Mouse (Mus musculus): Measurements from ENCODE around the gene 1700028P14Rik.

Gene 1700028P14Rik

GRCm38 (mm10) chr19:23607951-23608350, 44.7 kb downstream of the 1700028P14Rik start:
- DNase-seq (ENCODE audit: low spot score), result no peak

DNA sequence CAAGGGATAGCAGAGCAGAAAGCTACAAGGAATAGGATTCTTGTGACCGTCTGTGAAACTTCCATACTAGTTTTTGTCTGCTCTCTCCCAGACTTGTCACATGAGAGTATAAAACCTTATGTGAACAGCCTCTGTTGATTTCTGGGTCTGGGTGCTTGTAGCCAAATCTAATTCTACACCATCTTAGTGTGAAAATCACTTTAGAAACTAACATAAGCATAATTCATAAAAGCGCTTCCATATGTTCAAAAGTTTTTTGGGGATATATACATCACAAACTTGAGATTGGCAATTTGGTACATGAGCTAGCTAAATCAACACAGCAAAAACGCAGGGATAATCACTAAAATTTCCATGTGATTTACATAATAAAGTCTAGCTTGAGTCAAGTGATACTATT, 57.7 kb downstream of the 1700028P14Rik start:
- no peak for DNase-seq (ENCODE audit: low spot score)

DNA sequence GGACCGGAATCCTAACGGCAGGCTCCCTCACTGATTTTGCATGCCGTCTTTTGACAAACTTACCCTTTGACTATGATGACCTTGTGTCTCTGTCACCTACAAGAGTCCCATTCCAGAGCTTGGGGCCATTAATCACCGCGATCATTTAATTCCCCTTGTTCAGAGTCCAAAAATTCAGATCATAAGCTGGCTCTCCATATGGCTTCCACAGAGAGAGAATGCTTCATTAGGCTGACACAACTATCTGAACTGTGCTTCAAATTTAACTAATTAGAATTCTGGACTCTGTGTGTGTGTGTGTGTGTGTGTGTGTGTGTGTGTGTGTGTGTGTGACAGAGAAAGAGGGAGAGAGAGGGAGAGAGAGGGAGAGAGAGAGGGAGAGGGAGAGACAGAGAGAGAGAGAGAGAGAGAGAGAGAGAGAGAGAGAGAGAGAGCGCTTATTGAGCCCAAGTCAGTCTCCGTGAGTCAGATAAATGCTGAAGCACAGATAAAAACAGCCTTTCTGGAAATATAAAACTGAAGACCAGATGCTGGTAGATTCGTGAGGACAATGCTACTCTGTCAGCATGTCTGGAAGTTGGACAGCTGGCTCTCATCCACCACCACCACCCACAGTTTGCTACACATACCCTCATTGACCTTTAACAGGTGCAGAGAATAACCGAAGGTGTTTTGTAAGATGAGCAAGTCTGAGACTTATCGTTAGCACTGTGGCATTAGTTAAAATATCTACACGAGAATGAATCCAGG, 73.8 kb downstream of the 1700028P14Rik start:
- no peak for DNase-seq (ENCODE audit: low spot score)

- no peak for DNase-seq (ENCODE audit: low spot score)
Measured at GRCm38 (mm10) chr19:23576685-23577084, 75.9 kb downstream of the 1700028P14Rik start.

DNA sequence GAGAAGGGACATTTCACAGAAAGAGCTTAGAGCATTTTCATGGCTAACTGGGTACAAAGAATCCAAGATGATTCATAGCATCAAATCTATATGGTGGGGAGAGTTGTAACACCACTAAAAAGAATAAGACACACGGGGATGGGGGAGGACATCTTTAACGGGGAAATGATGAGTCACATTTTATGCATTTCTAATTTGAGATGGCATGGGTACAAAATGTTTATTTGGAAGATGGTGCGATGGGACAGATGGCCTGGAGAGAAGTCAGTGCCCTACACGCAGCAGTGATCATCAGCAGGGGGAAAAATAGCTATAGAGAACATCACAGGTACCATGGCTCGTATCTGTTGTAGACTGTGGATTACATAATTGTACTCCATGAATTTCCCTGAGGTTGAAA, 88.9 kb downstream of the 1700028P14Rik start:
- DNase-seq (ENCODE audit: low spot score), result no peak

DNA sequence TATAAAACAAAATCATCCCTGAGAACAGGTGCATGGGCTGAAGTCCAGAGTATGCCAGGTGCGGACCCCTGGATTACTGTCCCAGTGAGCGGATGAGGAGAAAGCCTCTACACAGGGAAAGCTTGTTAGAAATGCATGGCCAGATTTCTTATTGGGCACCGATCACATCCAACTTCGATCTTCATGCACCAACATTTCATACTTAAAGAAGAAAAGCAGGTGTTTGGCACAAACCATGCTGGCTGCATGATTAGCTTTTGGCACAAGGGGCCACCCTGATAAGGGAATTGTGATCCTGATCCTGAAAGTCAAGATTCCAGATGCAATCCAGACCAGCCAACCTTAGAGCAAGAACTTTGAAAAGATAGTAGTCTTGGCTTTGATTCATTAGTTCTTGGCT, 90.0 kb downstream of the 1700028P14Rik start:
- DNase-seq (ENCODE audit: low spot score), result no peak

DNA sequence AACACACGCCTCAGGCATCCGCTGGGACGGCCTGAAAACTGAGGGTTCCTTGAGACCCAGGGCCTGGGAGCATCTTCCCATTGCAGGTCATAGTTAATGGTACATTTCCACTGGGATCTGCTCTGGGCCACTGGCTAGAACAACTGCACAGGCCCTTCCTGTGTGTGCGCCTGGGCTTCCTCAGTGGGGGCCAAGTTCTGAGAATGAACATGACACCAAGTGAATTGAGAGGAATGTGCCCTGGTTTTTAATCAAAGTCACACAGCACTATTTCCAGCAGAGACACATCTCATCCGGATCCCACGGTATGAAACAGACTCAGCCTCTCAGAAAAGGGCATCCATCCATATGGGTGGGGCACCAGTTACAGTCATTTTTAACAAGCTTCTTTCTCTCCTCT, 90.6 kb downstream of the 1700028P14Rik start:
- no peak for DNase-seq (ENCODE audit: low spot score)

- no peak for DNase-seq (ENCODE audit: low spot score)
Measured at GRCm38 (mm10) chr19:23553450-23553849, 99.2 kb downstream of the 1700028P14Rik start.

DNA sequence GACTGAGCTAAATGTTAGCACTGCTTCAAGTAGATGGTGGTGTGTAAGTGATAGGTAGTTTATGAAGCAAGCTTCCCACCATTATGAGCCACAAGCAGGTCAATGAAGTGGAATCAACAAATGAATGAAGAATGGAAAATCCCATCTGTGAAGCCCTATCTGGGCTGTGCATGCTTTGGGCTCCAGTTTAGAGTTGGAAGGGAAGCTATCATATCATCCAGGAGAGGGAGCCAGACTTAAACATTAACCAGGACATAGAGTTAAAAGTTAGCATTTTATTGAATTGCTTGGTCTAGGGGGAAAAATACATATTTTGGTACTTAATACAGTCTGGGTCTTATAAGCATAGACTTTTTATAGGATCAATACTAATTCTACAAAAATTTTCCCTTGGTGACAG, 107.0 kb downstream of the 1700028P14Rik start:
- no peak for DNase-seq (ENCODE audit: low spot score)

DNA sequence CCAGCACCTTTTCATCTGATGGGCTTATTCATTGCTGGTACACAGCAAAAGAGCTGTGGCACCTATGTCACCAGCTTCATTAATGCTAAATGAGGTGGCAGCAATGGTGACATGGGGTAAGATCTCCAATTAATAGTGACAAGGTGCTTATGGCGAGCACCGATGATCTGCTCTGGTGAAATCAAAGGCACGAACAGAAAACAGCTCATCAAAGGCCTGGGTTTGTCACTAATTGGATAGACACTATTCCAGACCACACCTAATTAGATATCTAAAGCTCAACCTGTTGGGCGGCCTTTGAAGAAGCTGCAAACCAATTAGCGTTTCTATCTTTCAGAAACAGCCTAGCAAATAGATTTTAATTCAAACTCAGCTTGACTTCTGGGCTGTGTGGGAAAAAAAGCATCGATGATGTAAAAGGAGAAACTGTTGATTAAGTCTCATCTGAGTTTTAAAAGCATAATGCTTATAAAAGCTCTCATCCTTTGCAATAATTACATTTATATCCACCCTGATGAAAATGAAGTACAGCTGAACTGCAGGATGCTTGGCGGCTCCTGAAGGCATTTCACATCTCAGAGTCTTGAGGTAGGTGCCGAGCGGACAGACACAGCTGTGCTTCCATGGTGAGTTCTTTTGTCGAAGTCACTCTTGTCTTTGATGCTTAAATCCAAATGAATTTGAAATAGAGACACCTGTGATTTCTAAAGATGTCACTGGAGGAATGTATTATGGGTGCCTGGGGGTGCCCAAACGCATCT, 109.2 kb downstream of the 1700028P14Rik start:
- DNase-seq (ENCODE audit: low spot score), result no peak

GRCm38 (mm10) chr19:23542759-23543158, 109.9 kb downstream of the 1700028P14Rik start:
- no peak for DNase-seq (ENCODE audit: low spot score)

DNA sequence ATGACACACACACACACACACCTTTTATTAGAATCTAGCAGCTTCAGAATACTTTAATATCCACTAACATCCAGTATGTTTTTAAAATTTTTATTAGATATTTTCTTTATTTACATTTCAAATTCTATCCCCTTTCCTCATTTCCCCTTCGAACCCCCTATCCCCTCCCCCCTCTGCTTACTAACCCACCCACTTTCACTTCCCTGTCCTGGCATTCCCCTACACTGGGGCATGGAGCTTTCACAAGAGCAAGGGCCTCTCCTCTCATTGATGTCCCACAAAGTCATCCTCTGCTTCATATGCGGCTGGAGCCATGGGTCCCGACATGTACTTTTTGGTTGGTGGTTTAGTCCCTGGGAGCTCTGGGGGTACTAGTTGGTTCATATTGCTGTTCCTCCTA, 116.9 kb downstream of the 1700028P14Rik start:
- DNase-seq (ENCODE audit: low spot score), result no peak

GRCm38 (mm10) chr19:23531899-23532298, 120.7 kb downstream of the 1700028P14Rik start:
- DNase-seq (ENCODE audit: low spot score), result no peak

DNA sequence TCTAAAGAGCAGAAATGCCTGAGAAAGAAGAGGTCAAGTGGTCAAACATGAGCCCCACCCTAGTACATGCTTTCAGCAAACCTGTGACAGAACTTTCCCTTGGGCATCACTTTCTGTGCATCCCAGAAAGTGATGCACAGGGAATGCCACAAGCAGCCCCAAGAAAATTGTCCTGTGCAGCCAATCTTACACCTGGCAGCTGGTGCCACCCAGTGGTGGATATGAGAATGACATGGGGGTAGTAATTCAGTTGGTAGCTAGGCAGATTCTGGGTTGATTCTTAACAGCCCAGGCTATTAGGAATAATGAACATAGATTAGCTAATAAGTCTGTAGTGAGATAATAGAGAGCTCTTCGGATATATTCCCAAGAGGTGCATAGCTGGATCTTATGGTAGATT, 128.9 kb downstream of the 1700028P14Rik start:
- DNase-seq (ENCODE audit: low spot score), result peak; percentile 71

GRCm38 (mm10) chr19:23521831-23522230, 130.8 kb downstream of the 1700028P14Rik start:
- no peak for DNase-seq (ENCODE audit: low spot score)

DNA sequence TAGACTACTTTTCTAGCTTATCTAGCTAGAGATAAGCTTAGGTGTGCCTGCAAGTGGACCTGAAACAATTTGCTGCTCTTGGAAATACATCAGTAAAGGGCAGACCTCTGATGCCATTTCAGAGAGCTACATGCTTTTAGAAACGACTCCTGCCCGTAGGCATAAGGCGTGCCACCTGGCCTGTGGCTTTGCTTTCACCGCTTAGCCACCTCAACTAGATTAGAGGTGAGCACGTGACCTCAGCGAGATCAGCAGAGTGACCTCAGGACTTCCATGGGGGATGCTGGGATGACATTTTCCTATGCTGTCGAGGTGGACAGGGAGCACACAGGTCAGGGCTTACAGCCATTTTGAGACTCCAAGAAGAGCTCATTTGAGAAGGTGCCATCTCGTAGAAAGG, 131.5 kb downstream of the 1700028P14Rik start:
- no peak for DNase-seq (ENCODE audit: low spot score)

DNA sequence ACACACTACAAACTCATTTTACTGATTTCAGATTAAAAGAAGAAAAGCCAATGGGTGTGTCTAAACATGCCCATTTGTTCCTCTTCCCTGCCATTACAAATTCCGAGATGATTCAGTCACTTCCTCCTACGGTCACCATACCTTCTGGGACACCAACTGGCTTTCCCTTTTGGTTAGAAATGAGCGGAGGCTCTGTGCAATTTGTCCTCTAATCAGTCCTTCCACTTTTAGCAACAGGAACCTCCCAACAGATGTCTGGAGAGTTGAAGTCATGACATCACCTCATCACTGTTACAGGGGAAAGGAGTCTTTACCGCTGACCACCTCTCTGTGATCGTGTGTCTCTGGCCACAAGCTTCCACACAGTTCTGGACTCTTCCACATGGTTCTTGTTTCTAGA, 132.0 kb downstream of the 1700028P14Rik start:
- no peak for DNase-seq (ENCODE audit: low spot score)

DNA sequence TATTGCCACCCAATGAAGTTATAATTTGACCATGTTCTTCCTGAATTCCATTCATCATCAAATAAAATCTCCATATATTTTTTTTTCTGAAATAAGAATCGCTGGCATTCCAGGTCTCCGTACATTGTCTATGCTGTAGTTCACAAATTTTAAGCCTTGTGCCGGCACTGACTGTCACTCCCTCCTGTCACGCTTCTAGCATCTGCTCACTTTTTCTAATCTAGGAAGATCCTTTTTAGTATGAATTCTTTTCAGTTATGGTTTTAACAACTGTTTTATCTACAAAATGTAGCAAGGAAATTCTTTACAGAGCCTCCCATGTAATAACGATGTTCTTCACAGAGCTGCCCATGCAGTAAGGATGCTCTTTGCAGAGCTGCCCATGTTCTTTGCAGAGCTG, 134.1 kb downstream of the 1700028P14Rik start:
- no peak for DNase-seq (ENCODE audit: low spot score)

- DNase-seq (ENCODE audit: low spot score), result no peak
Measured at GRCm38 (mm10) chr19:23511303-23511702, 141.3 kb downstream of the 1700028P14Rik start.

Measured in urinary bladder, postnatal 25 days (tissue).